Mouse (Mus musculus) intestine, embryonic 14.5 days (tissue): ENCODE measurements around the gene Otogl. TPM values are rescaled to one million over a fixed set of nuclear protein-coding genes. Genes with fewer than 3 reads are reported as not detected.
A peak's percentile ranks its signal among the peaks of the same experiment; 100 is the strongest.

Source experiments
- ATAC-seq: fragments of 200-750 bp; cut with Nextera tagmentation; replicated peaks from 2 replicates; pipeline ENCODE4 v1.8.0; 2017; ENCODE audit warnings: low read depth, moderate number of reproducible peaks, moderate TSS enrichment, moderate library complexity; ENCODE audit not compliant: low FRiP score, low TSS enrichment
- DNase-seq: peaks from one replicate; pipeline ENCODE4 v3.0.0-alpha.2; 2018; ENCODE audit warnings: low spot score
- H3K27ac ChIP-seq: fragments of 300-500 bp; sonication (generic); 2 replicates; pipeline ENCODE4 v1.5.1; 2014; ENCODE audit warnings: low read depth, mild to moderate bottlenecking, control low read depth
- H3K27me3 ChIP-seq: fragments of 300-500 bp; sonication (generic); replicated peaks from 2 replicates; pipeline ENCODE4 v1.6.1; 2014; ENCODE audit warnings: low read length, control low read depth; ENCODE audit not compliant: control insufficient read depth, insufficient read depth
- H3K36me3 ChIP-seq: fragments of 300-500 bp; sonication (generic); 2 replicates; pipeline ENCODE4 v1.6.1; 2014; ENCODE audit warnings: low read length, control low read depth; ENCODE audit not compliant: control insufficient read depth, insufficient read depth
- H3K4me1 ChIP-seq: fragments of 300-500 bp; sonication (generic); replicated peaks from 2 replicates; pipeline ENCODE4 v1.6.1; 2014; ENCODE audit warnings: low read length, control low read depth, mixed read lengths; ENCODE audit not compliant: control insufficient read depth, insufficient read depth
- H3K4me2 ChIP-seq: fragments of 300-500 bp; sonication (generic); 2 replicates; pipeline ENCODE4 v1.6.1; 2014; ENCODE audit warnings: low read length
- H3K4me3 ChIP-seq: fragments of 300-500 bp; sonication (generic); 2 replicates; pipeline ENCODE4 v1.5.1; 2014; ENCODE audit warnings: low read depth, low read length, control low read depth, mixed read lengths
- H3K9ac ChIP-seq: fragments of 300-500 bp; sonication (generic); 2 replicates; pipeline ENCODE4 v1.6.1; 2014; ENCODE audit warnings: mild to moderate bottlenecking, low read length
- H3K9me3 ChIP-seq: fragments of 300-500 bp; sonication (generic); 2 replicates; pipeline ENCODE4 v1.6.1; 2016; ENCODE audit warnings: low read length, control low read depth; ENCODE audit not compliant: control insufficient read depth
- WGBS: fragments of 180-500 bp; shearing (Covaris S2); extraction: QIAGEN DNeasy Blood & Tissue Kit; methylation state at CpG from one replicate; pipeline ENCODE4 v1.1.7; 2014; 5-methylcytosine and 5-hydroxymethylcytosine counted together
- polyA plus RNA-seq: library from polyadenylated mRNA; unstranded; fragments of >200 nt; fragmentation: Nextera tagmentation; extraction: Ambion mirVana; gene quantifications from 2 replicates; pipeline ENCODE4 v1.2.1, GENCODE M21; 2014

Otogl gene
- polyA plus RNA-seq, 1 experiment from 2014 or later: 0.31 TPM

- Histone ChIP-seq H3K27ac (peak overlapping the region; percentile 82), H3K9ac (no peak overlapping the region), H3K27me3 (no peaks in the 10 kb centered on the region), H3K36me3 (no peaks in the 10 kb centered on the region), H3K4me2 (peak overlapping the region; percentile 31), H3K4me3 (no peak overlapping the region), H3K9me3 (no peaks in the 10 kb centered on the region), H3K4me1 (peaks cover 19% of the 10 kb centered on the region; the same call in 1 of the 2 replicates)
- 31% methylated on average over 13 of the region's 13 CpGs for WGBS
- ATAC-seq: peak; percentile 75
- peak; percentile 66 for DNase-seq
Observed at GRCm38 (mm10) chr10:107901204-107901879, 10.6 kb downstream of the Otogl start.

- H3K27me3 ChIP-seq: no peaks in the 10 kb centered on the region
- peak overlapping the region; percentile 71; the same call in 1 of the 2 replicates for H3K27ac ChIP-seq
- no peaks in the 10 kb centered on the region for H3K36me3 ChIP-seq
- H3K9me3 ChIP-seq: no peaks in the 10 kb centered on the region
- H3K9ac ChIP-seq: no peak overlapping the region
- ATAC-seq (no peak), DNase-seq (no peak)
- WGBS: 48% methylated on average over 6 of the region's 6 CpGs
- peaks cover 13% of the 10 kb centered on the region; the same call in 1 of the 2 replicates for H3K4me1 ChIP-seq
- H3K4me2 ChIP-seq: no peak overlapping the region
- no peak overlapping the region for H3K4me3 ChIP-seq
Observed at GRCm38 (mm10) chr10:107899946-107900345, 12.0 kb downstream of the Otogl start.

GRCm38 (mm10) chr10:107896158-107896557, 15.8 kb downstream of the Otogl start:
- 84% methylated on average over 4 of the region's 4 CpGs for WGBS
- Histone ChIP-seq H3K4me2 (no peak overlapping the region), H3K4me1 (peaks cover 11% of the 10 kb centered on the region; the same call in 1 of the 2 replicates)

GRCm38 (mm10) chr10:107894663-107895581, 17.0 kb downstream of the Otogl start:
- H3K4me1 ChIP-seq: peaks cover 5% of the 10 kb centered on the region; the same call in 1 of the 2 replicates
- no peak overlapping the region for H3K4me3 ChIP-seq
- DNase-seq (peak; percentile 58), ATAC-seq (peak; percentile 76; the same call in 1 of the 2 replicates)
- H3K4me2 ChIP-seq: no peak overlapping the region
- 23% methylated on average over 8 of the region's 8 CpGs for WGBS
- H3K27me3 ChIP-seq: no peaks in the 10 kb centered on the region
- H3K9me3 ChIP-seq: no peaks in the 10 kb centered on the region
- no peaks in the 10 kb centered on the region for H3K36me3 ChIP-seq
- no peak overlapping the region for H3K9ac ChIP-seq
- peak overlapping the region; percentile 59; the same call in 1 of the 2 replicates for H3K27ac ChIP-seq

More at GRCm38 (mm10) chr10:107896158-107896557, 15.8 kb downstream of the Otogl start:
- no peaks in the 10 kb centered on the region for H3K36me3 ChIP-seq
- no peaks in the 10 kb centered on the region for H3K9me3 ChIP-seq
- no peak for DNase-seq
- ATAC-seq: no peak
- H3K4me3 ChIP-seq: no peak overlapping the region
- no peak overlapping the region for H3K9ac ChIP-seq
- no peak overlapping the region for H3K27ac ChIP-seq
- H3K27me3 ChIP-seq: no peaks in the 10 kb centered on the region

GRCm38 (mm10) chr10:107890400-107890799, 21.5 kb downstream of the Otogl start:
- peaks cover 5% of the 10 kb centered on the region; the same call in 1 of the 2 replicates for H3K4me1 ChIP-seq
- no peaks in the 10 kb centered on the region for H3K9me3 ChIP-seq
- H3K27me3 ChIP-seq: no peaks in the 10 kb centered on the region
- 81% methylated on average over 9 of the region's 9 CpGs for WGBS
- H3K36me3 ChIP-seq: no peaks in the 10 kb centered on the region
- DNase-seq: no peak
- H3K4me2 ChIP-seq: no peak overlapping the region
- no peak overlapping the region for H3K4me3 ChIP-seq
- ATAC-seq: no peak
- H3K9ac ChIP-seq: no peak overlapping the region
- H3K27ac ChIP-seq: no peak overlapping the region

GRCm38 (mm10) chr10:107872542-107872941, 39.4 kb downstream of the Otogl start:
- Histone ChIP-seq H3K27me3 (no peaks in the 10 kb centered on the region), H3K27ac (no peak overlapping the region), H3K4me3 (no peak overlapping the region), H3K9me3 (no peaks in the 10 kb centered on the region), H3K4me1 (0 out of 2 replicates have a peak, but pooled peaks cover 3% of the 10 kb centered on the region), H3K9ac (no peak overlapping the region), H3K36me3 (no peaks in the 10 kb centered on the region), H3K4me2 (no peak overlapping the region)
- ATAC-seq: no peak
- DNase-seq: no peak
- WGBS: 93% methylated on average over 5 of the region's 5 CpGs

- no peak overlapping the region for H3K9ac ChIP-seq
- no peak for ATAC-seq
- 83% methylated on average over 4 of the region's 4 CpGs for WGBS
- no peaks in the 10 kb centered on the region for H3K9me3 ChIP-seq
- H3K27me3 ChIP-seq: no peaks in the 10 kb centered on the region
- H3K4me2 ChIP-seq: no peak overlapping the region
- H3K4me1 ChIP-seq: 0 out of 2 replicates have a peak, but pooled peaks cover 3% of the 10 kb centered on the region
- H3K36me3 ChIP-seq: no peaks in the 10 kb centered on the region
- no peak overlapping the region for H3K4me3 ChIP-seq
- no peak overlapping the region for H3K27ac ChIP-seq
- no peak for DNase-seq
Observed at GRCm38 (mm10) chr10:107872109-107872508, 39.8 kb downstream of the Otogl start.

GRCm38 (mm10) chr10:107870540-107870939, 41.4 kb downstream of the Otogl start:
- no peak for DNase-seq
- WGBS: 42% methylated on average over 7 of the region's 7 CpGs
- H3K4me2 ChIP-seq: peak overlapping the region; percentile 15; the same call in 1 of the 2 replicates

More at GRCm38 (mm10) chr10:107870540-107870939, 41.4 kb downstream of the Otogl start:
- no peak overlapping the region for H3K4me3 ChIP-seq
- H3K4me1 ChIP-seq: 0 out of 2 replicates have a peak, but pooled peaks cover 3% of the 10 kb centered on the region
- no peak overlapping the region for H3K9ac ChIP-seq
- ATAC-seq: no peak
- no peaks in the 10 kb centered on the region for H3K9me3 ChIP-seq
- no peaks in the 10 kb centered on the region for H3K27me3 ChIP-seq
- H3K36me3 ChIP-seq: no peaks in the 10 kb centered on the region
- H3K27ac ChIP-seq: peak overlapping the region; percentile 44; the same call in 1 of the 2 replicates
